Mouse (Mus musculus): ENCODE data around the gene Gm15130. TPM values are rescaled to one million over a fixed set of nuclear protein-coding genes. Genes with fewer than 3 reads are reported as not detected.

The Gm15130 gene
- not detected in 2 replicates for polyA plus RNA-seq (2016; fragmentation: Nextera tagmentation; extraction: Ambion mirVana)

DNA sequence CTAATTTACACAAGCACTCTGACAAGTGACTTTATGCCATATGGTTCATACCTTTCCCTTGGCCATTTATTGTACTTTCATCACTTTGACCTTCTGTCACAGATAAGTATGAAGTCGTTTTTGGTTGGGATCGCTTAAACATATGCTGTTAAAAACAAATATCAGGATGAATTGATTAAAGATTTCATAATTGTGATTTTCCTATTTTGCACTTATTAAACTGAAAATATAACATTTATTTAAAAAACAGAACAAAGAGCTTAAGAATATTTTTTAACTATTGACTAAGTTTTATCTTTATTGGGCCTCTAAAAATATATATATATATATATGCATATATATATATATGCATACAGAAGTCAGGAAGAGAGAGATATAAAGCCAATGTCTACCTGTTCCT, at the start of gene Gm15130:
Gene Gm15130 (minus strand): TSS at position 101 of the 400 bp plus-strand sequence.
- Histone ChIP-seq H3K9ac (replicated peaks) (no peak within 1 kb of the TSS), H3K27ac (replicated peaks) (no peak within 1 kb of the TSS), H3K36me3 (no peaks in the 10 kb centered on the region), H3K4me3 (no peak within 1 kb of the TSS), H3K27me3 (no peaks in the 10 kb centered on the region), H3K4me1 (no peaks in the 10 kb centered on the region), H3K4me2 (replicated peaks) (no peak within 1 kb of the TSS), H3K9me3 (no peaks in the 10 kb centered on the region)
- ATAC-seq (ENCODE audit: low FRiP score, low read depth), result no peak
- 81% methylated on average over 2 of the region's 2 CpGs for WGBS

- Histone ChIP-seq H3K9me3 (no peaks in the 10 kb centered on the region), H3K9ac (replicated peaks) (no peak overlapping the region), H3K4me2 (replicated peaks) (no peak overlapping the region), H3K4me1 (no peaks in the 10 kb centered on the region), H3K36me3 (no peaks in the 10 kb centered on the region), H3K27me3 (no peaks in the 10 kb centered on the region), H3K27ac (replicated peaks) (no peak overlapping the region), H3K4me3 (no peak overlapping the region)
- ATAC-seq (ENCODE audit: low FRiP score, low read depth), result no peak
- 94% methylated on average over 11 of the region's 11 CpGs for WGBS
These were observed 29.3 kb upstream of the Gm15130 start for GRCm38 (mm10) chr2:111182068-111182467.

DNA sequence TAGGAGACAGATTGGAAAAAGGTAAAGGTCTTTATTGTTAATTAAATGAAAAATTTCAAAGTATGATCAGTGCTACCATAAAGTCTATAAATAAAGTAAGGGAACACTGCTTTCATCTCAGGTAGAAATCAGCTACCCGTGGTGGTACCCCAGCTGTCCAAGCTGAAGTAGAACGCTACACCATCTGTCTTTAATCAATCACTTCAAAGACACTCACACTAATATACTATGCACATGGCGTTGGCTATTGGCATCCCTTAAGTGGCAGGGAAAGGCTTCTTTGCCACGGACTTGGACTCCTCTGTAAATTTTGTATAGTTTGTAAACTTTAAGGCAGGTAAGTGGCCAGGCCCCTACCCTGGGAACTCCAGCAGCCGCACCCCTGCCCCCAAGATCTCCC, 17.0 kb downstream of the Gm15130 start:
- Histone ChIP-seq H3K4me1 (no peaks in the 10 kb centered on the region), H3K4me3 (no peak overlapping the region), H3K27me3 (no peaks in the 10 kb centered on the region), H3K27ac (replicated peaks) (no peak overlapping the region), H3K9me3 (no peaks in the 10 kb centered on the region), H3K9ac (replicated peaks) (no peak overlapping the region), H3K4me2 (replicated peaks) (no peak overlapping the region), H3K36me3 (no peaks in the 10 kb centered on the region)
- WGBS, result 82% methylated on average over 5 of the region's 5 CpGs
- no peak for ATAC-seq (ENCODE audit: low FRiP score, low read depth)

GRCm38 (mm10) chr2:111105882-111106281, 46.9 kb downstream of the Gm15130 start, which contains the start of gene Gm13941:
Gene Gm13941, minus strand, starts transcription at chr2:111105982.
- Histone ChIP-seq H3K4me3 (no peak within 1 kb of the TSS), H3K36me3 (no peaks in the 10 kb centered on the region), H3K4me1 (no peaks in the 10 kb centered on the region), H3K9me3 (no peaks in the 10 kb centered on the region), H3K9ac (replicated peaks) (no peak within 1 kb of the TSS), H3K27me3 (no peaks in the 10 kb centered on the region), H3K27ac (replicated peaks) (no peak within 1 kb of the TSS), H3K4me2 (replicated peaks) (no peak within 1 kb of the TSS)
- no peak for ATAC-seq (ENCODE audit: low FRiP score, low read depth)

Other genes with a start within 250 kb of the Gm15130 start
- 1.0 and 1.4 TPM in 2 replicates for gene Ano3, start 202.0 kb downstream of the Gm15130 start, polyA plus RNA-seq (2016; fragmentation: Nextera tagmentation; extraction: Ambion mirVana)
- not detected in 2 replicates for gene Gm13941, start 47.0 kb downstream of the Gm15130 start, polyA plus RNA-seq (2016; fragmentation: Nextera tagmentation; extraction: Ambion mirVana)
- gene 4930430A15Rik, start 76.7 kb upstream of the Gm15130 start, polyA plus RNA-seq (2016; fragmentation: Nextera tagmentation; extraction: Ambion mirVana), result not detected in 2 replicates
- not detected in 2 replicates for gene Olfr1275, start 82.3 kb upstream of the Gm15130 start, polyA plus RNA-seq (2016; fragmentation: Nextera tagmentation; extraction: Ambion mirVana)
- not detected in 2 replicates for gene Olfr1276, start 101.6 kb upstream of the Gm15130 start, polyA plus RNA-seq (2016; fragmentation: Nextera tagmentation; extraction: Ambion mirVana)
- gene Olfr1277, start 121.2 kb upstream of the Gm15130 start, polyA plus RNA-seq (2016; fragmentation: Nextera tagmentation; extraction: Ambion mirVana), result not detected in 2 replicates
- not detected in 2 replicates for gene Olfr1278, start 137.2 kb upstream of the Gm15130 start, polyA plus RNA-seq (2016; fragmentation: Nextera tagmentation; extraction: Ambion mirVana)
- not detected in 2 replicates for gene Olfr1279, start 147.7 kb upstream of the Gm15130 start, polyA plus RNA-seq (2016; fragmentation: Nextera tagmentation; extraction: Ambion mirVana)
- not detected in 2 replicates for gene Olfr1280, start 161.1 kb upstream of the Gm15130 start, polyA plus RNA-seq (2016; fragmentation: Nextera tagmentation; extraction: Ambion mirVana)
- gene Olfr1281, start 173.6 kb upstream of the Gm15130 start, polyA plus RNA-seq (2016; fragmentation: Nextera tagmentation; extraction: Ambion mirVana), result not detected in 2 replicates
- gene Olfr1282, start 183.1 kb upstream of the Gm15130 start, polyA plus RNA-seq (2016; fragmentation: Nextera tagmentation; extraction: Ambion mirVana), result not detected in 2 replicates
- gene Olfr1283, start 213.9 kb upstream of the Gm15130 start, polyA plus RNA-seq (2016; fragmentation: Nextera tagmentation; extraction: Ambion mirVana), result not detected in 2 replicates
- gene Olfr1284, start 222.6 kb upstream of the Gm15130 start, polyA plus RNA-seq (2016; fragmentation: Nextera tagmentation; extraction: Ambion mirVana), result not detected in 2 replicates